Mouse (Mus musculus): ENCODE data around the gene Mapk11.

- no peak for TF ChIP-seq CTCF (IDR thresholded peaks at IDR 0.05; ENCODE audit: low read depth, low read length)
- no peak for TF ChIP-seq POLR2A (IDR thresholded peaks at IDR 0.05; ENCODE audit: borderline replicate concordance, low read depth, low read length)
Observed at GRCm38 (mm10) chr15:89140659-89141252, 8.7 kb downstream of the Mapk11 start, which contains the start of gene Mapk12.

All from bone marrow macrophage, adult 2 months (primary cell).